Mouse (Mus musculus): ENCODE results near the gene Spata2.

GRCm38 (mm10) chr2:167476200-167476688 is 16.4 kb downstream of the Spata2 start:
- TF ChIP-seq POLR2A (IDR thresholded peaks at IDR 0.05; ENCODE audit: low read depth, low read length) (no peak), CTCF (IDR thresholded peaks at IDR 0.05; ENCODE audit: borderline replicate concordance, insufficient read depth, low read length) (peak; percentile 8; the same call in 1 of the 2 replicates)
